Mouse (Mus musculus): Measurements from ENCODE around the gene Gba2. TPM values are rescaled to one million over a fixed set of nuclear protein-coding genes. Genes with fewer than 3 reads are reported as not detected.
"Not testable (repeated sequence)": the region's sequence is repeated elsewhere in the genome, so short reads cannot be mapped to it uniquely, and the experiment has no call there.

The Gba2 gene
- total RNA-seq (2021), result 10 to 100 TPM; 63.9 to 71.7 TPM

- intact Hi-C loops (cut with DNase I), result no loop called here
- peak; percentile 78 for DNase-seq
Measured at GRCm38 (mm10) chr4:43578376-43579204, at the start of gene Gba2, which contains the start of gene Rgp1. TSS of gene Gba2 (minus strand) at chr4:43578873. TSS of gene Rgp1 (plus strand) at chr4:43578715.

GRCm38 (mm10) chr4:43620146-43620778 lies 41.6 kb upstream of the Gba2 start:
- intact Hi-C loops (cut with DNase I), result no loop called here
- DNase-seq, result no peak

- intact Hi-C loops (cut with DNase I), result no loop called here
- DNase-seq, result no peak
Measured at GRCm38 (mm10) chr4:43613060-43613730, 34.5 kb upstream of the Gba2 start.

- no peak for DNase-seq
- intact Hi-C loops (cut with DNase I), result no loop called here
Measured at GRCm38 (mm10) chr4:43612534-43612933, 33.9 kb upstream of the Gba2 start.

DNA sequence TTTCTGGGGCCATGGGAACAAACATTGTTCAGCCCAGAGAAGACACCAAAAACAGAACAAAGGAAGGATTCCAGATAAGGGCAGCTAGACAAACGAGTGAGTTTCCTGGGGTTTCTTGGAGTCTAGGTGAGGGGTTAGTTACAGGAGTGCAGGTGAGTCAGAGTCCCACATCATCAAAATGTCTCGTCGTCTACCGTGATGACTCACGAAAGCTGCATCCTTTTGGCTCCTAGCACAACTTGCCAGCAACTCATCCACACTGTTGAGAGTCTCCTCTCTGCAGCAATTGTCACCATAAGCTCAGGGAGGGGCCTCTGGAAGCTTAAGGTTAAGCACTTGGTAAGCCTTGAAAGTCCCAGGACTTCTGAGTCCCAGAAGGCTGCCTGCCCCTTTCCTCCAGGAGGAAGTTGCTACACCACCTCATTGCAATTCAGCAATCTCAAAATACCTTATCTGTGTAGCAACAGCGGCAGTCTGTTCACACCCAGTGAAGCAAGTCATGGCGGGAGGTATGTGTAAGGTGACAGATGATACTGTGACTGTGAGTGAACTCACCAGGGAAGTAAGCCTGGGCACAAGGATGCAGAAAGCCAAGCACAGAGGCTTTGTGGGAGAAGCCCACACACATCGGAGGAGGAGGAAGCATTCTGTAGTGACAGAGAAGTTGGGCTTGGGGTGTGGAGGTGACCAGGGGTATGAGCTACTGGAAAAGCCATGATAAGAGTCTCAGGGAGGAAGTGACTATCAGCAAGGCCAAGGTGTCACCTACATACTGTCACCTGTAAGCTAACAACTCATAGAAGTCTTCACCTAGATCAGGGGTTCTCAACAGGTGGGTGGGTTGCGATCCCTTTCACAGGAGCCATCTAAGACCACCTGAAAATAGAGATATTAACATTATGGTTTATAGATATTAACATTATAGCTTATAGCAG lies 26.3 kb upstream of the Gba2 start:
- intact Hi-C loops (cut with DNase I), result no loop called here
- no peak for DNase-seq

- no peak for DNase-seq
- intact Hi-C loops (cut with DNase I), result no loop called here
Measured at GRCm38 (mm10) chr4:43604099-43604498, 25.4 kb upstream of the Gba2 start.

DNA sequence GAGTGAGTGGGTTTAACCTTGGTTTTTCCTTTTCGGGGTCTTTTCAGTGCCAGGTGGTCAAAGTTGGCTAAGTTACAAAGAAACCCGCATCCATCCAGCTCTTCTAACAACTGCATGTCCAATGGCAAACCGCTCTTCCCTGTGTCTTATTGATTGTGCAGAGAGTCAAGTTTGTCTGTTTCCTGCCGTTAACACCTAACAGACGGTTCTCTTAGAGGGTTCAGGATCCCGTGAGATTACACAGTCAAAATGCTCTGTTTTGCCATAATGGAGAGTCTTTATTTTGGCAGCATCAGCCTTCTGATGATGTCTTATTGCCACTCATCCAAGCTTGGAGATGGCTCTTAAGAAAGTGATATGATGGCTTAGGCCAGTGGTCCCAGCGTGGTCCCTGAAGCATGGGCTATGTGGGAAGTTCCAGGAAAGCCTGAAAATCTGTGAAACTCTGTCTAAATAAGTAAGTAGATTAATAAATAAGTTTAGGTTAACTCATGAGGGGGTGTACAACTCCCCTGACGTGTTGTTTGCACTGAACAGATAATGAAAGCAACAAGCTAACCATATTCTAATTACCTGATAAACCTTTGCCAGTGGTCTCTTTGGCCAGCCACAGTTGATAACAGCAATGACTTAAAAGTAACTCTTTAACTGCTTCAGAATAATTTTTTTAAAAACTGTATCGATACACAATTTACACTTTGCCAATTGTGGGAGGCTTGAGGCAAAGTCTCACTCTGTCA lies 21.7 kb upstream of the Gba2 start:
- no peak for DNase-seq
- intact Hi-C loops (cut with DNase I), result no loop called here

DNA sequence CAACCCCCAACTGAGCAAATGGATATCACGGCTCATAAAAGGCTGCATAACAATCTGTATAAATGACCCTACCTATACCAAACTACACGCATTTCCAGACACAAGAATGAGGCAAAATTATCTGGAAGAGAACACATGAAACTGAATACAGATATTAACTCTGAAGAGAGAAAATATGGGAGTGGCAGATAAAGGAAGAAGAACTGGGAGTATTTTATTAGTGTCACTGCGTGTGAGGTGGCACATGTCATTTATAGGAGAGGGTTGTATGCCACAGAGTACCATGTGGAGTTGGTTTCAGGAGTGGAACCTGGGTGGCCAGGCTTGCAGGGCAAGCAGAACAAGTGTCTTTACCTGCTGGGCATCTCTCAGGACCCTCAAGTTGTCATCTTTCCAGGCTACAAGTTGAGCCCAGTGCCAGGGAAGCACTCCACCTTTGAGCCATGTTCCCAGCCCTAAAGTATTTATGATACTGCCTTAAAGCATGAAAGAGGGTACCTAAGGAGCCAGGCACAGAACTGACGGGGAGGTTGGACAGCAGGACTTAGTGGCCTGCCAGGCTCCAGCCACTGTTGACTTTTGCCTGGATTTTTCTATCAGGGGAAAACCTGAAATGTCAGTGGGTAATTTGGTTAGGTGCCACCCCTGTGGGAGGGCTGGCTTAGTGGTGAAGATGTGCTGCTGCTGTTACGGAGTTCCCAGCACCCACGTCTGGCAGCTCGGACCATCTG lies 20.1 kb upstream of the Gba2 start:
- no peak for DNase-seq
- intact Hi-C loops (cut with DNase I), result no loop called here

DNA sequence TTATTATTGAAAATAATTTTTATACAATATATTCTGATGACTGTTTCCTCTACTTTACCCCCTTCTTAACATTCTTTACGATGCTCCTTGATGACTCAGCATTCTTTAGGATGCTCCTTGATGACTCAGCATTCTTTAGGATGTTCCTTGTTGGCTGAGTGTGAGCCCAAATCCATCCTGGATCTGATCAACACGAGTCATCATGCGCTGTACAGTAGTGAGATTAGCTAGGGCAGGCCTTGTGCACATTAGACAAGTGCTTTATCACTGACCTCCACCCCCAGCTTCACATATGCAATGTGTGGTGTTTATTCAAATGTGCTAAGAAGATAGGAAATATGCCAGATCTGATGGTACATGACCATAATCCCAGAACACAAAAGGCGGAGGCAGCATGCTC lies 19.5 kb upstream of the Gba2 start:
- intact Hi-C loops (cut with DNase I), result no loop called here
- no peak for DNase-seq

- intact Hi-C loops (cut with DNase I), result not testable (repeated sequence)
Measured at GRCm38 (mm10) chr4:43596597-43596996, 17.9 kb upstream of the Gba2 start.

GRCm38 (mm10) chr4:43593453-43593852 lies 14.8 kb upstream of the Gba2 start:
- DNase-seq, result no peak
- intact Hi-C loops (cut with DNase I), result no loop called here

More at GRCm38 (mm10) chr4:43596597-43596996, 17.9 kb upstream of the Gba2 start:
- not testable (repeated sequence) for DNase-seq

GRCm38 (mm10) chr4:43591961-43592360 lies 13.3 kb upstream of the Gba2 start:
- DNase-seq, result no peak
- intact Hi-C loops (cut with DNase I), result no loop called here

GRCm38 (mm10) chr4:43591543-43591942 lies 12.9 kb upstream of the Gba2 start:
- intact Hi-C loops (cut with DNase I), result no loop called here
- no peak for DNase-seq

- no peak for DNase-seq
- intact Hi-C loops (cut with DNase I), result no loop called here
Measured at GRCm38 (mm10) chr4:43587681-43588080, 9.0 kb upstream of the Gba2 start.

DNA sequence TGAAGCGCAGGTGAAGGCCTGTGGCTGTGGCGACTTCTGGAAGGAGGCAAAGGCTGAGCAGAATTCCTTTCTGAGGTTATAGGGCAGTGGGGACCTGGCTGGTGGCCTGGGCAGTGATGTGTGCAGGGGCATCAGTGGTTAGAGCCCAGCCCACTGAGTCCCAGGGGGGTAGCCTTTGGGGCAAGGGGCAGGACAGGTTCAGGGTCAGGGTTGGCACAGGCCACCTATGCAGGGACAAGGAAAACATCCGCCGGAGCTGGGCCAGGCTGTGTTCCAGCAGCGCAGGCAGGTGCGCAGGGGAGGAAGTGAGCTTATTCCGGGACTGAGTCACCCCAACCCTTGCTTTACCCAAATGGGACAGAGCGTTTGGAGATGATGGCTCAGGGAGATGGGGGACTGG lies 7.7 kb upstream of the Gba2 start:
- intact Hi-C loops (cut with DNase I), result no loop called here
- no peak for DNase-seq

- DNase-seq, result no peak
- intact Hi-C loops (cut with DNase I), result no loop called here
Measured at GRCm38 (mm10) chr4:43585682-43586081, 7.0 kb upstream of the Gba2 start.

DNA sequence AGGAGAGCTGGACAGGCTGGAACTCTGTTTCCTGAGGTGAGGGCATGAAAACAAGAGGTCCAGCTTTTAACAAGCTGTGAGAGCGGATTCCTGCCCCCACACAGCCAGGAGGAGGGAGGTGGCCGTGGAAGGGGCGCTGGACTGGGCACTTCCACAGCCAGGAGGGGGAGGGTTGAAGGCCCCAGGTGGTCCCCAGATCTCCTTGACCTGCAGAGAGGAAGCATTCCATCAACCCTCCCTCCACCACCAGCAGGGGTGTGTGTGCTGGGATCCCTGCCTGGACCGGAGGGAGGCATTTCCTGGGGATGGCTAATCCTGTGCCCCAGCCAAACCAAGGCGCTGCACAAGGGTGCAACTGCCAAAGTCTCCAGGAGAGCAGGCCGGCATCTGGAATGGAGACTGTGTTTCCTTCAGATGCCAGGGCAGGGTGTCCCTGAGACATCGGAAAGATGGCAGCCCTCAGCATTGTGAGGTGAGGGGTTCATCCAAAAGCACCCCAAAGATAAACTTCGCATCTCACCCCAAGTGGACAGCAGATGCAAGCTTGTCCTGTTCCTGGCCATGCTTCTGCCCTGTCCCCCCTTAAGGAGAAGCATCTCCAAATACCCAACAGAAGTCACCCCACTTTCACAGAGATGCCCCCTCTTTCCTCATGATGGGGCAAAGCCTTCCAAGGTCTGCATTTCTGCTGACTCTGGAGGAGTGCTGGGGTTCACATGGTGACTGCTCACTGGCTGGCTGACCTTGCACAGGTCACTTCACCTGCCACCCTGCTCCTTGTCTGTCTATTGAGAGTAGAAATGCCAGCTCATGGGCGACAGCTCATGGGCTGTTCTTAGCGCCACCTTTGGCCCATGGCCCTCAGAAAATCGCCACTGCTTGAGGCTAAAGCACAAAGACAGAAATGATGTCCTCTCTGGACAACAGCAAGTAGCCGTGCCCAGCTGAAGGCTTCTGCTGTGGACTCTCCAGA lies 6.1 kb upstream of the Gba2 start, which contains the start of gene Msmp:
Msmp (minus strand) TSS at position 51 of the 973 bp plus-strand sequence.
- no peak for DNase-seq
- intact Hi-C loops (cut with DNase I), result no loop called here

GRCm38 (mm10) chr4:43583421-43583820 lies 4.7 kb upstream of the Gba2 start:
- no peak for DNase-seq
- intact Hi-C loops (cut with DNase I), result no loop called here
